Mouse (Mus musculus) cerebellum, adult 11-12 months (tissue): ENCODE results near the gene Ppfia4.
"Not testable (repeated sequence)": the region's sequence is repeated elsewhere in the genome, so short reads cannot be mapped to it uniquely, and the experiment has no call there.

Experiments
- DNase-seq: peaks from one replicate; pipeline ENCODE4 v3.0.0; 2022

Gene Ppfia4

DNA sequence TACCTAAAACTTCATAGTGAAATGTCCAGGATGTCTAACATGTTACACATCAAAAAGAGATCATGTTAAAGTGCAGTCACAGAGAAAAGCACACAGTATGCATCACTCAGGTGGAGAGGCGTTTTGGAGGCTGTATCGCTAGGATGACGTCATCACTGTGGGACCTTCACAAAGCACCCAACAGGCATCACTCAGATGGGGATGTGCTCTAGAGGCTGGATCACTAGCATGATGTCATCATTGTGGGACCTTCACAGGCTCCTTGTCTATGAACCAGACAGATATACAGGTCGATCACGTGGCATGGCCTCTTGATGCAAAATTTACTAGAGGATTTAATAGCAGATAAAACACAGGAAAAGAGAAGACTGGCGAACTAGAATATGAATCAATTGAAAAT, 68.4 kb downstream of the Ppfia4 start:
- DNase-seq = no peak

DNA sequence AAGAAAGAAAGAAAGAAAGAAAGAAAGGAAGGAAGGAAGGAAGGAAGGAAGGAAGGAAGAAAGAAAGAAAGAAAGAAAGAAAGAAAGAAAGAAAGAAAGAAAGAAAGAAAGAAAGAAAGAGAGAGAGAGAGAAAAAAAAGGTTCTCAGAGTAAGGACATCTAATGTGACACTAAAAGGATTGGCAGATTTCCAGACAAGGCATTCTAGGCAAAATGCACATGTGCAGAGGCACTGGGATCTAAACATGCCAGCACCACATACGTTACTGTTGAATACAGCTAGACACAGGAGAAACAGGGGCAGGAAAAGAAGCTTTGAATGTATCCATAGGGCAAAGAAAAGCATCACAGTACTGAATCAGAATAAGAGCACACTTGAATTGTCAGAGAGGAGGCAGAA, 83.0 kb downstream of the Ppfia4 start:
- not testable (repeated sequence) for DNase-seq
